Mouse (Mus musculus) heart, embryonic 10.5 days (tissue): ENCODE data around the gene Stk10. TPM values are rescaled to one million over a fixed set of nuclear protein-coding genes. Genes with fewer than 3 reads are reported as not detected.

Experiments
- DNase-seq: peaks from one replicate; pipeline ENCODE4 v3.0.0-alpha.2; 2017; ENCODE audit warnings: low spot score
- H3K27ac ChIP-seq: fragments of 300-500 bp; sonication (generic); 2 replicates; pipeline ENCODE4 v1.5.1; 2016; ENCODE audit warnings: mild to moderate bottlenecking
- H3K27me3 ChIP-seq: fragments of 300-500 bp; sonication (generic); 2 replicates; pipeline ENCODE4 v1.6.1; 2016; ENCODE audit warnings: mild to moderate bottlenecking; ENCODE audit not compliant: poor library complexity, insufficient read depth, severe bottlenecking
- H3K36me3 ChIP-seq: fragments of 300-500 bp; sonication (generic); 2 replicates; pipeline ENCODE4 v1.6.1; 2016; ENCODE audit warnings: mild to moderate bottlenecking, moderate library complexity
- H3K4me1 ChIP-seq: fragments of 300-500 bp; sonication (generic); 2 replicates; pipeline ENCODE4 v1.6.1; 2016; ENCODE audit warnings: mild to moderate bottlenecking
- H3K4me3 ChIP-seq: fragments of 300-500 bp; sonication (generic); 2 replicates; pipeline ENCODE4 v1.5.1; 2016; ENCODE audit warnings: mild to moderate bottlenecking, moderate library complexity
- H3K9me3 ChIP-seq: fragments of 300-500 bp; sonication (generic); 2 replicates; pipeline ENCODE4 v1.6.1; 2016; ENCODE audit warnings: mild to moderate bottlenecking, moderate library complexity
- whole genome bisulfite sequencing: fragments of 180-500 bp; shearing (Covaris S2); methylation state at CpG from one replicate; pipeline ENCODE4 v1.1.7; 2016; 5-methylcytosine and 5-hydroxymethylcytosine counted together
- polyA plus RNA-seq: library from polyadenylated mRNA; unstranded; fragments of >200 nt; fragmentation: Nextera tagmentation; extraction: Ambion mirVana; gene quantifications from 2 replicates; pipeline ENCODE4 v1.2.1, GENCODE M21; 2016

Stk10 gene
- polyA plus RNA-seq, 1 experiment from 2014 or later, result 2.8 TPM

DNA sequence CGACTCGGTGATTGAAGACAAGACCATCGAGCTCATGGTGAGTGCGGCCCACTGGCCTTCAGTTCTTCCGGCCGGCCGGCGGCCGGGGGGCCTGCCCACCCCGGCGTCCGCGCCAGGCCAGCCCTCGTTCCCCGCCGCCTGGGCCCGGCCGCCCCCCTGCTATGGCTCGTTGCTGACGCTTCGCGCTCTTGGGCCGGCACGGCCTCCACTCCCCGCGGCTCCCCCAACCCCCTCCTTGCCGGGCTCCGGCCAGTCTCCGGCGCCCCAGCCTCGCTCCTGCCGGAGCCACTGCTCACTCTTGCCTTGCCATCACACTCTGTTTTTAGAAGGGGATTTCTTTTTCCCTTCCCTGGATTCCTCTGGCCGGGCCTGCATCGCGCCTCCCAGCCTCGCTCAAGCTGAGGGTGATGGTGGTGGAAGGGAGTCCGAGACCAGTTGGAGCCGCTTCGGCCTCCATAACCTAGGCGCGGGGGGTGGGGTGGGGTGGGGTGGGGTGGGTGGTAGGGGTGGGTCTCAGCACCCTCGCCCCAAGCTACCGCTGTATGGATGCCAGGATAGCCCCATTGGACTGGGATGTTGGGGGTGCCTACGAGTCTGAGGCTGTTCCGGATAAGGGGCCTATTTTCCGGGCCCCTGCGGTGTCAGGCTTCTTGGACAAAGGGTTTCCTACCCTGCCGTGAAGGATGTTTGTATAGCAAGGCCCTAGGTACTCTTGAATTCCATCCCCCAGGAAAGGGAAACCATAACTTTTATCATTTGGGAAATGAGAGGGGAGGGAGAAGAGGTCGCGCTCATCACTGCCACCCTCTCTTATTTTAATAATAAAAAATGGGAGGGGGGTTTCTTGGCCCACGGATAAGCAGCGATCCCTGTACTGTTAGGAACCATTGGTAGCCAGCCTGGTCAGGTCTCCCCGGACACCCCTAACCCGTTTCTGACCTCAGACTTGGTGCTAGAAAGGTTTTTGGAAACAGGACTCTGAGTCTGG, 110.1 kb downstream of the Stk10 start:
- Histone ChIP-seq H3K36me3 (no peaks in the 10 kb centered on the region), H3K27me3 (no peaks in the 10 kb centered on the region), H3K27ac (peak overlapping the region; percentile 98), H3K4me3 (peak overlapping the region; percentile 86), H3K9me3 (no peaks in the 10 kb centered on the region), H3K4me1 (peaks cover 26% of the 10 kb centered on the region)
- WGBS, result under 1% methylated on average over 53 of the region's 54 CpGs
- peak; percentile 87 for DNase-seq

- H3K27ac ChIP-seq, result peak overlapping the region; percentile 98
- DNase-seq, result no peak
- no peaks in the 10 kb centered on the region for H3K27me3 ChIP-seq
- 39% methylated on average over 3 of the region's 3 CpGs for WGBS
- H3K9me3 ChIP-seq, result no peaks in the 10 kb centered on the region
- H3K36me3 ChIP-seq, result no peaks in the 10 kb centered on the region
- peaks cover 26% of the 10 kb centered on the region for H3K4me1 ChIP-seq
- H3K4me3 ChIP-seq, result peak overlapping the region; percentile 86
These were observed 110.9 kb downstream of the Stk10 start for GRCm38 (mm10) chr11:32644010-32644409.

GRCm38 (mm10) chr11:32647265-32647664, 114.2 kb downstream of the Stk10 start:
- H3K4me3 ChIP-seq, result no peak overlapping the region
- no peaks in the 10 kb centered on the region for H3K27me3 ChIP-seq
- H3K27ac ChIP-seq, result no peak overlapping the region
- WGBS, result 76% methylated on average over 2 of the region's 2 CpGs
- peaks cover 19% of the 10 kb centered on the region for H3K4me1 ChIP-seq
- H3K36me3 ChIP-seq, result no peaks in the 10 kb centered on the region
- no peaks in the 10 kb centered on the region for H3K9me3 ChIP-seq
- no peak for DNase-seq

DNA sequence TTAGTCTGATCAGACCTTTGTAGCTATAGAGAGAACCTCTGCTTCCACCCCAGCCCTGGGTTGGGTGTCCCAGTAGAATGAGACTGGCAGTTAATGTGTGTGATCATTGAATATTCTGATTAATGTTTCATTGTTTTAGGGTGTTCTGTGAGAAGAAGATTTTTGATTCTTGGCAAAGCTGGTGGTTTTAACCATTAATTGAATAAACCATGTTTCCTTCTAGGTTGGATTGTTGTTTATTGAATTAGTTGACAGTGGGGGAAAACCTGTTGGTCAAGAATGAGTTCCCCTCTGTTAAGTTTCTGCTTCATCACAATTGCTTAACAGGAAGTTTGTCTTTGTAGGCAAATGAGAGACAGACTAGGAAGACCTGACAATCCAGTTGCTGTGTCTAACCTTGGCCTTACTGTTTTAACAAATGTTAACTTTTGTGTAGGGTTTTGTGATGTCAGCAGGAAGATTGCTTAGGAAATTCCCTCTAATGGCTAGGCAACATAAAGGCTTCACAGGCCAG, 117.2 kb downstream of the Stk10 start:
- Histone ChIP-seq H3K4me3 (no peak overlapping the region), H3K27ac (no peak overlapping the region), H3K36me3 (peaks cover 5% of the 10 kb centered on the region; the same call in 1 of the 2 replicates), H3K9me3 (no peaks in the 10 kb centered on the region), H3K4me1 (peaks cover 19% of the 10 kb centered on the region), H3K27me3 (no peaks in the 10 kb centered on the region)
- no peak for DNase-seq

DNA sequence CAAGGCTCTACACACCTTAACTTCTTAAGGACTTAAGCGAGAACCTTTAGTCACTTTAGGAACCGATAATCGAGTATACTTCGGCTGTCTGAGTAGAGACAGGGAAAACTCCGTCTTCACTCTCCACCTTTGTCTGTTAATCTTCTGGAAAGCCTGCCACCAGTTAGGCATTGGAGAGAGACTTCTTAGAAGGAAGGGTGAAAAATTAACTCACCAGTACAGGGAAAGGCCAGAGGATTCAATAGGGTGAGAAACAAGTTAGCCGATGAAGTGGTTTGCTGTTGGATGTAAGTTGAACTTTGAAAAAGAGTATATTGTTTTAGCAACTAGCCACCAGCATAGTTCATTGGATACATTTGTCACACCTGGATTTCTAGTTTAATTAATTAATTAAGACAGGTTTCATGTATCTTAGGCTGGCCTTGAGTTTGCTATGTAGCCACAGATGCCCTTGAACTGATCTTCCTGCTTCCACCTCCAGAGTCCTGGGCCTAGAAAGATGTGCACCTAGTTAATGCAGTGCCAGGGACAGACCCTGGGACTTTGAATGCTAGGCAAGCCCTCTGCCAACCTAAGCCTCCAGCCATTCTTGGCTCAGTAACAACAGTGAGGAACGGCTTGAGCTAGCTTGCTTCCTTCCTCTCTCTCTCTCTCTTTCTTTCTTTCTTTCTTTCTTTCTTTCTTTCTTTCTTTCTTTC, 117.9 kb downstream of the Stk10 start:
- Histone ChIP-seq H3K27ac (no peak overlapping the region), H3K4me3 (no peak overlapping the region), H3K4me1 (peaks cover 19% of the 10 kb centered on the region), H3K36me3 (peaks cover 5% of the 10 kb centered on the region; the same call in 1 of the 2 replicates), H3K27me3 (no peaks in the 10 kb centered on the region), H3K9me3 (no peaks in the 10 kb centered on the region)
- no peak for DNase-seq
- WGBS, result 89% methylated on average over 7 of the region's 7 CpGs

DNA sequence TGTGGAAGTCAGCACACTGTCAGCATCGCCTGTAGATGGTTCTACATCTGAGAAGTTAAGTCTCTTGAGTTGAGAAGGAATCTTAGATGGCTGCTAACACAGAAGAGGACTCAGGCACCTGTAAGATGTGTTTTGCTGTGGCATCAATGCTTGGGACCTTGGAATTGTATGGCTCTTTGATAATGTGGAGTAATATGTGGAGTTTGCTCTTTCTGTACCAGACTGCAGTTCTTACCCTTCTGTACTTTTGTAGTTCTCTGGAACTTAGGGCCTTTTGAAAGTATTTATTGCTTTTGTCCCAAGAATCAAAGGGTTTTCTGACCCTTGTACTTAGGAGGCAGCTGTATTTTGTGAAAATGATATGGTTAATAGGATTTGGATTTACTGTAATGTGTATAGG, 118.6 kb downstream of the Stk10 start:
- no peak for DNase-seq
- Histone ChIP-seq H3K9me3 (no peaks in the 10 kb centered on the region), H3K4me3 (no peak overlapping the region), H3K27me3 (no peaks in the 10 kb centered on the region), H3K36me3 (peaks cover 5% of the 10 kb centered on the region; the same call in 1 of the 2 replicates), H3K27ac (no peak overlapping the region), H3K4me1 (peaks cover 19% of the 10 kb centered on the region)
- 83% methylated on average over 1 of the region's 1 CpGs for WGBS

DNA sequence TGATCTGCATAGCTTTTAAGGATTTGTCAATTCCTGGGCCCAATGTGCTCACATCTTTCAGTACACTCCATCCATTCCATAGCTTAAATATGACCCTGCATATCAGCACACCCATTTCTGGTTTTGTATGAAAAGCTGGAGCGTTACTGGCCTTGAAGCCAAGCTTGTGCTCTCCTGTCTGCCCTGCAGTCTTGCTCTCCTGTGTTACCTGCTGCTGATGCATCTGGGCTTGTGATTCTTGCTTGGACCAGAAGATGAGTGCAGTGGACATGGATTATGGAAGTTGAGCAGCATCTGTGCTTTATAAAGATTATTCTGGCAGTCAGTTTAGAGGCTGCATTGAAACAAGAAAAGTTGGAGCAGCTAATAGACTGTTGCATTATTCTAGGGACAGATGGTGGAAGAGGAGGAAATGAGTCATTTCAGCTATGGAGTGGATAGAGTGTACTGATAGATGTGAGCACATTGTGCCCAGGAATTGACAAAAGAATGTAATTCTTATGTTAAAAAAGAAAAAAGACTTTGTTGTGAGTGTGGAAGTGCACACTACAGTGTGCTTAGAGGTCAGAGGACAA, 129.1 kb downstream of the Stk10 start:
- Histone ChIP-seq H3K36me3 (0 out of 2 replicates have a peak, but pooled peaks cover 2% of the 10 kb centered on the region), H3K4me1 (peaks cover 6% of the 10 kb centered on the region; the same call in 1 of the 2 replicates), H3K9me3 (no peaks in the 10 kb centered on the region), H3K27me3 (no peaks in the 10 kb centered on the region), H3K4me3 (no peak overlapping the region), H3K27ac (no peak overlapping the region)
- WGBS, result 90% methylated on average over 1 of the region's 1 CpGs
- no peak for DNase-seq

GRCm38 (mm10) chr11:32665639-32666038, 132.5 kb downstream of the Stk10 start:
- Histone ChIP-seq H3K36me3 (0 out of 2 replicates have a peak, but pooled peaks cover 2% of the 10 kb centered on the region), H3K4me3 (no peak overlapping the region), H3K27me3 (no peaks in the 10 kb centered on the region), H3K4me1 (peaks cover 19% of the 10 kb centered on the region), H3K9me3 (no peaks in the 10 kb centered on the region), H3K27ac (no peak overlapping the region)
- 87% methylated on average over 3 of the region's 3 CpGs for WGBS
- DNase-seq, result no peak

GRCm38 (mm10) chr11:32666983-32667382, 133.9 kb downstream of the Stk10 start:
- H3K4me1 ChIP-seq, result peaks cover 27% of the 10 kb centered on the region
- H3K36me3 ChIP-seq, result no peaks in the 10 kb centered on the region
- no peak for DNase-seq
- H3K27ac ChIP-seq, result no peak overlapping the region
- no peaks in the 10 kb centered on the region for H3K9me3 ChIP-seq
- H3K4me3 ChIP-seq, result no peak overlapping the region
- H3K27me3 ChIP-seq, result no peaks in the 10 kb centered on the region

- DNase-seq, result no peak
- Histone ChIP-seq H3K9me3 (no peaks in the 10 kb centered on the region), H3K36me3 (no peaks in the 10 kb centered on the region), H3K27me3 (no peaks in the 10 kb centered on the region), H3K27ac (no peak overlapping the region), H3K4me1 (peaks cover 24% of the 10 kb centered on the region), H3K4me3 (no peak overlapping the region)
- 85% methylated on average over 4 of the region's 4 CpGs for WGBS
These were observed 138.4 kb downstream of the Stk10 start for GRCm38 (mm10) chr11:32671480-32671879.
